Mouse (Mus musculus): ENCODE measurements around the gene Prkd3. TPM values are rescaled to one million over a fixed set of nuclear protein-coding genes. Genes with fewer than 3 reads are reported as not detected.
A peak's percentile ranks its signal among the peaks of the same experiment; 100 is the strongest.

Prkd3 gene
- polyA plus RNA-seq, 1 experiment from 2014 or later, result 18.8 TPM

DNA sequence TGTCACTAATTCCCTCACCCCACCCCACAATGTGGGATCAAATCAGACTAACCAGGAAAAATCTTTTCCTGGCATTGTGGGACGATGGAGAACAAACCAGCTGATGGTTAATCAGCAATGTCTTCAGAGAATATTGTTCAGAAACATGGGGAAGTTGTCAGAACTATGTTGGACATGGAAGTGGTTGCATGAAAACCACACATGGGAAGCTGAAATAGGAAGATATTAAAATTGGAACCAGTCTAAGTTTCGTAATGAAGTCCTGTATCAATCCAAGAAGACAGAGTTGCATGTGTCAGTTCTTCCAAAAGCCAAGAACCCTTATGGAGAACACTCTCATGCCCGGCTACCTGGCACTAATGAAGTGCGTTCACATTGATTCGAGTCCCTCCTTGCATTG is 11.0 kb upstream of the Prkd3 start:
- 87% methylated on average over 5 of the region's 5 CpGs for WGBS
- Histone ChIP-seq H3K36me3 (no peaks in the 10 kb centered on the region), H3K27me3 (no peaks in the 10 kb centered on the region), H3K9me3 (0 out of 2 replicates have a peak, but pooled peaks cover 3% of the 10 kb centered on the region), H3K4me1 (replicated peaks) (no peaks in the 10 kb centered on the region), H3K4me3 (no peak overlapping the region), H3K4me2 (no peak overlapping the region), H3K9ac (no peak overlapping the region), H3K27ac (no peak overlapping the region)
- no peak for ATAC-seq (ENCODE audit: low FRiP score)

DNA sequence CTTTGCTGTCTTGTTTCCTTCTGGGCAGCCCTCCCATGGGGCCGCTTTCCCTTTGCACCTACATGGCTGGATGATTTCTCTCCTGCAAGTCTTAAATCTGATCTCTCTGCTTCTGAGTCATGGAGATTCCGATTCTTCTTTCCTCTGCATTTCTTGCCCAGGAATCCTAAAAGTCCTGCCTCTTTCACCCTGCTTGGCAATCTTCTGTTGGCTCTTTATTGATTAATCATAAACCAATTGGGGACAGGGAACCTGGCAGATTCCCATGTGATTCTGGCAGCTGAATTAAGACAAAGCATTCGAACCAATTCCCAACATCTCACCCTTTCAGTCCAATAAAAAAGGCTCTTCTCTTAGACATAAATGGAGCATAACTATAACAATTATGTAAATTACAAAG is 8.6 kb upstream of the Prkd3 start:
- 91% methylated on average over 3 of the region's 3 CpGs for WGBS
- Histone ChIP-seq H3K27me3 (no peaks in the 10 kb centered on the region), H3K4me1 (replicated peaks) (no peaks in the 10 kb centered on the region), H3K4me2 (no peak overlapping the region), H3K27ac (no peak overlapping the region), H3K4me3 (no peak overlapping the region), H3K9me3 (0 out of 2 replicates have a peak, but pooled peaks cover 3% of the 10 kb centered on the region), H3K36me3 (no peaks in the 10 kb centered on the region), H3K9ac (no peak overlapping the region)
- ATAC-seq (ENCODE audit: low FRiP score), result no peak

DNA sequence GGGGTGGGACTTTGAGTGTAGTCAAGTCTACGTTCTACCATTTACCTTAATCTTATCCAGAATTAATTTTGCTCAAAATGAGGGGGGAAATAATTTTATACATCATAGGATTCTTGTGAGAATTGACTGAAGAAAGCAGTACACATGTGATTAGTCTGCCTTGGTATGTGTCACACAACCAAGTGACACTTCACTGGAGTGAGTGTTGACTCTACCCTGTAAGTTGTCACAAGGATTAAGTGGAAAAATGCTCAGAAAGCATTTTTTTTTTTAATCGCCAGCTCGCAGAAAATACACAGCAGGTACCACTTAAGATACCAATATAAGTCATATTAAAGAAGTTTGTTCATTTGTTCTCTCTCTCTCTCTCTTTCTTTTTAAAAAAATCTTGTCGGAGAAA is 3.9 kb upstream of the Prkd3 start:
- Histone ChIP-seq H3K9me3 (no peaks in the 10 kb centered on the region), H3K4me2 (no peak overlapping the region), H3K27ac (no peak overlapping the region), H3K36me3 (no peaks in the 10 kb centered on the region), H3K9ac (no peak overlapping the region), H3K4me1 (replicated peaks) (peaks cover 8% of the 10 kb centered on the region), H3K27me3 (peaks cover 16% of the 10 kb centered on the region), H3K4me3 (no peak overlapping the region)
- ATAC-seq (ENCODE audit: low FRiP score), result no peak
- 82% methylated on average over 4 of the region's 4 CpGs for WGBS

DNA sequence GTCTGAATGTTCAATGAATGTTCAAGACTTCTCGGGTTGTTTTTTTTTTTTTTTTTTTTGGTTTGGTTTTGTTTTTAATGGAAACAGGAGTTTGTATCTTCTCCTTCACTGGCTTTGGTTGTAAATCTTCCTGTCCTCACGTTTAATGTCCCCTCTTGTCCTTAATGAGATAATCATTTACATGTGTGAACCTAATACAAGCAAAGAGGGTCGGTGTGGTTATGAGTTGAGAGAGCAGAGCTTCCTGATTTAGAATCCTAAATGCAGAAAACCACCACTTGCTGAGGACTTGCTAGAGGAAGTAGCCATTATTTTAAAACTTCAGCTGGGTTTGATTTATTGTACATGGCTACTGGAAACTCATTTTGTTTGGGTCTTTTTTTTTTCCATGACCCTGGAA is 2.1 kb upstream of the Prkd3 start:
- Histone ChIP-seq H3K27ac (no peak overlapping the region), H3K4me2 (no peak overlapping the region), H3K27me3 (peaks cover 16% of the 10 kb centered on the region), H3K9ac (no peak overlapping the region), H3K4me3 (no peak overlapping the region), H3K4me1 (replicated peaks) (peaks cover 19% of the 10 kb centered on the region), H3K36me3 (no peaks in the 10 kb centered on the region), H3K9me3 (no peaks in the 10 kb centered on the region)
- no peak for ATAC-seq (ENCODE audit: low FRiP score)
- 50% methylated on average over 3 of the region's 3 CpGs for WGBS

DNA sequence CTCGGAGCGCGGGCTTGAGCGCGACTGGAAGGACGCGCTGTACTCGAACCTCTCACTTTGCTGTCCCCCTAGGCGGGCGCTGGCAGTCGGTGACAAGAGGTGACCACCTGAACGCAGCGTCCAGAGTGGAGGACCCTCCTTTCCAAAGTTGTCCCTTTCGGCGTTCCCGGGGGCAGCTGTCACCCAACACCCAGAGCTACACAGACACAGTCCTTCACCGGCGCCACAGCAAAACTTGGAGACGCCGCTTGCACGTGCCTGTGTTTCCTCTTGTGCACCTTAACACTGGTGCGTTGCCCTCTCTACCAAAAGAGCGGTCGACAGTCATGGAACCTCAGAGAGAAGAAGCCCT is 344 bp upstream of the Prkd3 start:
- WGBS, result 2% methylated on average over 24 of the region's 24 CpGs
- Histone ChIP-seq H3K9ac (peak overlapping the region; percentile 80), H3K9me3 (no peaks in the 10 kb centered on the region), H3K27me3 (peaks cover 16% of the 10 kb centered on the region), H3K4me3 (peak overlapping the region; percentile 78), H3K36me3 (no peaks in the 10 kb centered on the region), H3K4me2 (peak overlapping the region; percentile 73), H3K4me1 (replicated peaks) (peaks cover 23% of the 10 kb centered on the region), H3K27ac (no peak overlapping the region)
- ATAC-seq (ENCODE audit: low FRiP score), result peak; percentile 69

DNA sequence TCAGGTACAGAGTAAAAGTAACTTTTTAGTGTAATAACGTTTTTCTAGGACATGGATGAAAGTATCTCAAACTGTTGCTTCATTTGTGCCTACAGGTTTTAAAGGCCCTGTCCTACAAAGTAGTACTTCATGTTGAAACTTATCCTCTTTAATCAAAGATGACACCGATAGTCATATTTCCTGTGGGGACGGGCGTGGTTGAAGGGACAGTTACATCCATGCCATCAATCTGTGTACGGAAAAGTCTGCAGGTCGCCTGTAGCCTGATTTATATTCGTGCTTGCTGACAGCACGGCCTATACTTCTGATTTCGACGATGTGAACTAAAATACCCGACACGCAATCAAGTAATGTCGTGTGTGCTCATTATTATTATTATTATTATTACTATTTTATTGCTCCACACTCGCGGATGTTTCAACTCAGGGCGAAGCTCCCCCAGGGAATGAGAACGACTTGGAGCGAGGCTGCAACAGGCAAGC is 849 bp downstream of the Prkd3 start:
- peak overlapping the region; percentile 80 for H3K9ac ChIP-seq
- peak; percentile 6; the same call in 1 of the 2 replicates for ATAC-seq (ENCODE audit: low FRiP score)
- H3K4me3 ChIP-seq, result peak overlapping the region; percentile 78
- no peaks in the 10 kb centered on the region for H3K36me3 ChIP-seq
- H3K4me1 ChIP-seq (replicated peaks), result peaks cover 23% of the 10 kb centered on the region
- H3K27me3 ChIP-seq, result peaks cover 16% of the 10 kb centered on the region
- H3K27ac ChIP-seq, result peak overlapping the region; percentile 77
- under 1% methylated on average over 18 of the region's 18 CpGs for WGBS
- H3K9me3 ChIP-seq, result no peaks in the 10 kb centered on the region
- H3K4me2 ChIP-seq, result peak overlapping the region; percentile 73

DNA sequence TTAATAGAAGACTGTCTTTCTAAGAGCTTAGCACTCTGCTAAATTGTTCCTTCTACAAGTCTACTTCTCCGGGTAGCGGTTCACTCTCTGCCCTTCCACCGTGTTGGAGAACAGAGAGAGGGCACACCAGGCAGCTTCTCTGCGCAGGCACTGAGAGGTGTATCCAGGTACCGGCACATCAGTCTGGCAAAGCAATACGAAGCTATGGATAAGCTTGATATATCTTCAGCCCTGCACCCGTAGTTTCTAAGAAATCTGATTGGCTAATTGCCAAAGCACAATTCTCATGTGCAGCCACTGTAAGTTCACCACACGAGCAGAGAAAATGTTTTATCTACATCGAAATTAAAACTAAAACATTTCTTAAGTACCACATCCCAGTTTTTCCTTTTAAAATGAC is 2.2 kb downstream of the Prkd3 start:
- no peaks in the 10 kb centered on the region for H3K36me3 ChIP-seq
- no peak overlapping the region for H3K9ac ChIP-seq
- 66% methylated on average over 9 of the region's 9 CpGs for WGBS

DNA sequence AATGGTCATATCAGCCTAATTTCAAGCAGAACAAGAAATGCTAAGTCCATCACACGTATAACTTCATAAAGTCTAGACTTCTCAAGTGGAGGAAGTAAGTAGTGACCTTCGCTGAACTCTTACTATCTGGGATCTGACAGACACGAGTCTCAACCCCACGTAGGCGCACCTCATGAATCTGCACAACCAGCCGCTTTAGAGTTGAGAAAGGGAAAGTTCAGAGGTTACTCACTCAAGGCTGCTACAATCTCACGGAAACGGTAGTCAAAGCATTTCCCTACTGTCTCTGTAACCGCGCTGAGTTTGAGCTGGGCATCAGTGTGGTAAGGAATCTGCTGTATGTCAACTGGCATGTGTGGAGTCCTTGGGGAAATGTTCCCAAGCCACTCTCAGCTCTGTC is 4.8 kb downstream of the Prkd3 start:
- H3K4me2 ChIP-seq, result no peak overlapping the region
- H3K4me3 ChIP-seq, result no peak overlapping the region
- ATAC-seq (ENCODE audit: low FRiP score), result no peak
- peaks cover 20% of the 10 kb centered on the region for H3K4me1 ChIP-seq (replicated peaks)
- H3K36me3 ChIP-seq, result peaks cover 18% of the 10 kb centered on the region
- no peak overlapping the region for H3K27ac ChIP-seq
- no peaks in the 10 kb centered on the region for H3K9me3 ChIP-seq
- H3K27me3 ChIP-seq, result no peaks in the 10 kb centered on the region
- H3K9ac ChIP-seq, result no peak overlapping the region
- 87% methylated on average over 10 of the region's 10 CpGs for WGBS

More for the DNA sequence above, 2.2 kb downstream of the Prkd3 start:
- Histone ChIP-seq H3K27me3 (peaks cover 16% of the 10 kb centered on the region), H3K4me2 (peak overlapping the region; percentile 73), H3K9me3 (no peaks in the 10 kb centered on the region), H3K27ac (no peak overlapping the region), H3K4me1 (replicated peaks) (peaks cover 23% of the 10 kb centered on the region), H3K4me3 (peak overlapping the region; percentile 19)
- ATAC-seq (ENCODE audit: low FRiP score), result no peak

DNA sequence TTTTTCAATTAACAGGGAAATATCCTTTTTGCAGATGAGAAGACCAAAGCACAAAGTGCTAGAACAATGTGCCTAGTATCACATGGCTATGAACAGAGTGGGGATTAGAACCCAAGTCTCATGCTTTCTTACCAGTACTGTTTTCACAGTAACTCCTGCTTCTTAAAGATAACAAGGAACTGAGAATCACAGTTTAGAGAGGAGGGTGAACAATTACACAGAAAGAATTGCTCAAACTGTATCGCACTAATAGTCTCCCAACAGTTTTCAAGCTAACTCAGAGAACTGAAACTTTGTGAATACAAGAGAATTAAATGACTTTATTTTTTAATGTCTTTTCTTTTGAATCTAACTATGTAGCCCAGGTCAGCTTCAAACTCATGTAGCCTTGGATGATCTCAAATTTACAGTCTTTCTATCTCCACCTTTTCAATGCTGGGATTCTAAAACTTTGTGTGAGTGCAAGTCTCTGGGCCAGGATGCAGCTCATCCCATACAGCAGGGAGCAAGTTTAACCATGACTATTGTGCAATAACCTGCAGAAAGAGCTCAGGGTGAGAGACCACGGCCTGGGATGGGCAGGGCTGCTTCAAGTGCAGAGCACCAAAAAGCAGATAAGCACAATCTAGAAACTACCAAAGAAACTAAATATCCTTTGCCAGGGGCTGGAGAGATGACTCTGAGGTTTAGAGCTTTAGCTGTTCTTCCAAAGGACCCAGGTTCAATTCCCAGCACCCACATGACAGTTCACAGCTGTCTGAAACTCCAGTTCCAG is 5.5 kb downstream of the Prkd3 start:
- Histone ChIP-seq H3K9ac (no peak overlapping the region), H3K27ac (no peak overlapping the region), H3K27me3 (no peaks in the 10 kb centered on the region), H3K4me2 (no peak overlapping the region), H3K4me1 (replicated peaks) (peaks cover 19% of the 10 kb centered on the region), H3K4me3 (no peak overlapping the region), H3K9me3 (no peaks in the 10 kb centered on the region), H3K36me3 (peaks cover 18% of the 10 kb centered on the region)
- no peak for ATAC-seq (ENCODE audit: low FRiP score)
- 93% methylated on average over 2 of the region's 2 CpGs for WGBS

DNA sequence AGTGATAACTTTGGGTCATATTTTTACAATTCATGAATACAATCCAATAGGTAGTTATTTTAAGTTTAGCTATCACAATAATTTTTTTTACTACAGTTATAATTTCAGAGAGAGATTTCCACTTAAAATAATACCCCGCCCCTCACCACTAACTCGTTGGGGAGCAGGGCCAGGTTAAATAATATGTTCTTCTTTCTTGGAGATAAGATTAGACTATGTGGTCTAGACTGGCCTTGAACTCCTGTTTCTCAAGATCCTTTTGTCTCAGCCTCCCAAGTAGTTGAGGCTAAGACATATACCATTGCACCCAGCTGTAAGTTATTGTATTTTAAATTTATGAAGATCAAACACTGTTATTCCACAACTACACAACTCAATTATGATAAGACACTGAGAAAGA is 7.0 kb downstream of the Prkd3 start:
- H3K27me3 ChIP-seq, result no peaks in the 10 kb centered on the region
- no peak overlapping the region for H3K4me2 ChIP-seq
- peaks cover 8% of the 10 kb centered on the region for H3K4me1 ChIP-seq (replicated peaks)
- H3K9ac ChIP-seq, result no peak overlapping the region
- peaks cover 18% of the 10 kb centered on the region for H3K36me3 ChIP-seq
- no peak overlapping the region for H3K27ac ChIP-seq
- WGBS, result 96% methylated on average over 2 of the region's 2 CpGs
- H3K9me3 ChIP-seq, result no peaks in the 10 kb centered on the region
- ATAC-seq (ENCODE audit: low FRiP score), result no peak
- no peak overlapping the region for H3K4me3 ChIP-seq

DNA sequence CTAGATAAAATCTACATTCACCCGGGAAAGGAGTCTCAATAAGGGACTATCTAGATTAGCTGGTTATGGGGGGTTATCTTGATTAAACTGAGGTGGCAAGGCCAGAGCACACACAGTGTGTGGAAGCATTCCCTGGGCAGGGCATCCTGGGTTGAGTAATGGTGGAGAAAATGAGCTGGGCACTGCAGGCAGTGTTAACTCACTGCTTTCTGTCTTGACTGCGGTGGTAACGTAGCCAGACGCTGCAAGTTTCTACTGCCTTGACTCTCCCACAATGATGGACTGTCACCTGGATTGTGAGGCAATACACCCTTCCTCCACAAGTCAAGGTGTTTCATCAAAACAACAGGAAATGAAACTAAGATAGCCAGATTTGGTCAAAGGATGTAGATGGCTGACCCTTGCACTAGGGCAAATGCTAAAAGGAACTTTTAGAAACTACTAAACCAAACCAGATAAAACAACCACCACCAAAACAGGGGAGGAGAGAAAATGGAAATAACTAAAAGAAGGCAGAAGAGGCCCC is 20.8 kb downstream of the Prkd3 start:
- H3K9ac ChIP-seq, result no peak overlapping the region
- H3K4me2 ChIP-seq, result no peak overlapping the region
- ATAC-seq (ENCODE audit: low FRiP score), result no peak
- H3K4me3 ChIP-seq, result no peak overlapping the region
- no peaks in the 10 kb centered on the region for H3K27me3 ChIP-seq
- no peaks in the 10 kb centered on the region for H3K36me3 ChIP-seq
- H3K4me1 ChIP-seq (replicated peaks), result no peaks in the 10 kb centered on the region
- H3K9me3 ChIP-seq, result no peaks in the 10 kb centered on the region
- WGBS, result 99% methylated on average over 4 of the region's 4 CpGs
- H3K27ac ChIP-seq, result no peak overlapping the region

DNA sequence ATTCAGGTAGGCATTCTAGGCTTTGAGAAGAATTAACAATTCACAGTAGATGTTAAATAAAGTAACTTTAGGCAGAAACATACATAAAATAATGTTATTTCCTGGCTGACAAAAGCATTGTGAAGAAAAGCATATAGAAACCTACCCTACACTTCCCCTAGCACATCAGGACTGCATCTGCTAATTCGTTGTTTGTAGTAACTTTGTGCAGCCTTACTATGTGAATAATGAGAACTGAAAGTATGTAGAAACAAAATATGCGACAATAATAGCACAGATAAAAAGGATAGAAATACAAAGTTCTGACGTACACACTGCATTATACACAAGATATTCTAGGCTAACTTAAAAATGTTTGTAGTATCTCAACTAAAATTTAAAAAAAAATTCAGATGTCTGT is 21.4 kb downstream of the Prkd3 start:
- ATAC-seq (ENCODE audit: low FRiP score), result no peak
- no peaks in the 10 kb centered on the region for H3K27me3 ChIP-seq
- no peak overlapping the region for H3K27ac ChIP-seq
- H3K4me2 ChIP-seq, result no peak overlapping the region
- no peaks in the 10 kb centered on the region for H3K36me3 ChIP-seq
- H3K9me3 ChIP-seq, result no peaks in the 10 kb centered on the region
- 96% methylated on average over 3 of the region's 3 CpGs for WGBS
- H3K4me3 ChIP-seq, result no peak overlapping the region
- no peaks in the 10 kb centered on the region for H3K4me1 ChIP-seq (replicated peaks)
- H3K9ac ChIP-seq, result no peak overlapping the region

DNA sequence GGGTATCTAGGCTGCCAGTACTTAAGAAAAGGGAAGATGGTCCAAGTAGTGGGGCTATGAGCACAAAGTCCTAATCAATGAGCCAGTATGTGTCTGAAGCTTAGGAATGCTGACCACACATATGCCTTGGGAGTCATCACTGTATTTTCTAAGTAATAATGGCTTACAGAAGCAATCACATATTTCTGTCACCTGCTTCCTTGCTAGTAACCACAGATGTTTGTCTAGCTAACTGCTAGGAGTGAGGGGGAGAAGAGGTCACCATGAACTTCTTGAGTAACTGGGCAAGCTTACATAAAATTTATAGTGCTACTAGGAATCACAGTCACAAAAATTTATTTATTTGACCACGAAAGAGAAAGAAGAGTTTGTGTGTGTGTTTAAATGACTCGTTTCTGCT is 22.5 kb downstream of the Prkd3 start:
- H3K4me3 ChIP-seq, result no peak overlapping the region
- no peak for ATAC-seq (ENCODE audit: low FRiP score)
- 97% methylated on average over 2 of the region's 2 CpGs for WGBS

More for the DNA sequence above, 22.5 kb downstream of the Prkd3 start:
- Histone ChIP-seq H3K4me2 (no peak overlapping the region), H3K9me3 (no peaks in the 10 kb centered on the region), H3K9ac (no peak overlapping the region), H3K4me1 (replicated peaks) (no peaks in the 10 kb centered on the region), H3K27ac (no peak overlapping the region), H3K36me3 (no peaks in the 10 kb centered on the region), H3K27me3 (no peaks in the 10 kb centered on the region)

All from hindbrain, embryonic 13.5 days (tissue).